Mouse (Mus musculus): Measurements from ENCODE around the gene Pagr1b. TPM values are rescaled to one million over a fixed set of nuclear protein-coding genes. Genes with fewer than 3 reads are reported as not detected.
A peak's percentile ranks its signal among the peaks of the same experiment; 100 is the strongest.

Gene Pagr1b
- total RNA-seq, 2 experiments from 2014 or later = not detected

- TF ChIP-seq CTCF (IDR thresholded peaks at IDR 0.05) = no peak
- H3K27ac ChIP-seq = peak overlapping the region; percentile 63
- no peak for DNase-seq
- no peak overlapping the region for H3K4me3 ChIP-seq
- intact Hi-C loops (cut with DNase I) = no loop called here
Observed at GRCm38 (mm10) chr7:126982054-126982453, 34.2 kb downstream of the Pagr1b start.

GRCm38 (mm10) chr7:126981601-126982000 is 34.7 kb downstream of the Pagr1b start:
- no peak for TF ChIP-seq CTCF (IDR thresholded peaks at IDR 0.05)
- DNase-seq = peak; percentile 69
- H3K4me3 ChIP-seq = no peak overlapping the region
- intact Hi-C loops (cut with DNase I) = no loop called here
- H3K27ac ChIP-seq = peak overlapping the region; percentile 63

DNA sequence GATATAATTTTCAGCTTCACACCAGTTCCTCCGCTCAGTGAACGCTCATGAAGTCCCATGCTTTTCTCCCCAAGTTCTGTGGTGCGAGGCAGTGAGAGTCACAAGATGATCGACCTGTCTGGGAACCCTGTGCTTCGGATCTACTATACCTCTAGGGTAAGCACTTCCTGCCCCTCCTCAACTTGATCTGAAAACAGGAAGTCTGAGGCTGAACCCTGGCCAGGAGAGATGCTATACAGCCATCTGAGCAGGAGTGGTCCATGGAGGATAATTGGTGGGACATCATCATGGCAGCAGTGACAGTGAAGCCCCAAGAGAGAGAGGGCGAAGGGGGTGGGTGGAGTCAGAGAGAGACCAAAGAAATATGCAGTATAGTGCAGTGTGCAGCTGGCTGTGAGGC is 37.4 kb downstream of the Pagr1b start:
- intact Hi-C loops (cut with DNase I) = no loop called here
- no peak for TF ChIP-seq CTCF (IDR thresholded peaks at IDR 0.05)
- H3K27ac ChIP-seq = no peak overlapping the region
- DNase-seq = no peak
- H3K4me3 ChIP-seq = no peak overlapping the region

DNA sequence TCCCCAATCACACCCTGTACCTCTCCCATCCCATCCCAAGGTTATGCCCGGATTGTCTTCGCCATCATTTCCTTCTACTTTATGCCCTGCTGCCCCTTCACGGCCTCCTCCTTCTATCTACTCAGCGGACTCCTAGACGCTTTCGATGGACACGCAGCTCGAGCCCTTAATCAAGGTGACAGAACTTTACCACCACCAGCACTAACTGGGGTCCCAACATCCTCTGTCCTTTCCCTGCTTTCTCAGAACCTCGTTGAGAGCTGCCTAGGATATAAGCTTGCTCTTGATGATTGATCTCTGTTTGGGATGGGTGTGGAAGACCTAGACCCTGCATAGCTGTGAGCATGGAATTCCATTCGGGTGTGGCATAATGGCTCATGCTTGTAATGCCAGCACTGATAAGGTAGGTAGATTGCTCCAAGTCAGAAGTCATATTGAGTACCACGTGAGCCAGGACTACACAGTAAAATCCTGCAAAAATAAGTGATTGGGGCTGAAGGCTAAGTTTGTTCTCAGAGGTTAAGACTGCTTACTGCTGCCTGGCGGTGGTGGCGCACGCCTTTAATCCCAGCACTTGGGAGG is 39.3 kb downstream of the Pagr1b start:
- H3K27ac ChIP-seq = peak overlapping the region; percentile 100
- peak overlapping the region; percentile 86 for H3K4me3 ChIP-seq
- peak; percentile 9 for DNase-seq
- intact Hi-C loops (cut with DNase I) = loop anchor here (2.0 kb wide), 1 partner anchor 40 kb away; the partner anchor contains the start of genes Pagr1a and Pagr1b
- no peak for TF ChIP-seq CTCF (IDR thresholded peaks at IDR 0.05)

GRCm38 (mm10) chr7:126975950-126976866 is 40.1 kb downstream of the Pagr1b start, which contains the start of gene Cdiptos:
Cdiptos (minus strand) TSS chr7:126976098.
- peak within 1 kb of the TSS; percentile 100 for H3K27ac ChIP-seq
- H3K4me3 ChIP-seq = peak within 1 kb of the TSS; percentile 86
- intact Hi-C loops (cut with DNase I) = loop anchor here (2.0 kb wide), 1 partner anchor 41 kb away; the partner anchor contains the start of genes Pagr1a and Pagr1b
- TF ChIP-seq CTCF (IDR thresholded peaks at IDR 0.05) = peak; percentile 99
- peak; percentile 97 for DNase-seq

DNA sequence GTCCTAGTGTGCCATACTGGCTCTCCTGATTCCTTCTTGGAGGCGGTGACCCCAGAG is 40.6 kb downstream of the Pagr1b start, which contains the start of gene Cdipt:
Gene Cdipt, plus strand, starts transcription at position 22 of the 57 bp plus-strand sequence.
- intact Hi-C loops (cut with DNase I) = no loop called here

GRCm38 (mm10) chr7:126975493-126975892 is 40.8 kb downstream of the Pagr1b start:
- peak; percentile 52 for DNase-seq
- no peak for TF ChIP-seq CTCF (IDR thresholded peaks at IDR 0.05)
- intact Hi-C loops (cut with DNase I) = no loop called here
- H3K4me3 ChIP-seq = peak overlapping the region; percentile 86
- peak overlapping the region; percentile 100 for H3K27ac ChIP-seq

More for the DNA sequence above, 40.6 kb downstream of the Pagr1b start, which contains the start of gene Cdipt:
- no peak for DNase-seq
- Histone ChIP-seq H3K4me3 (peak within 1 kb of the TSS; percentile 86), H3K27ac (peak within 1 kb of the TSS; percentile 100)
- no peak for TF ChIP-seq CTCF (IDR thresholded peaks at IDR 0.05)

GRCm38 (mm10) chr7:126967361-126967760 is 48.9 kb downstream of the Pagr1b start:
- Histone ChIP-seq H3K4me3 (no peak overlapping the region), H3K27ac (no peak overlapping the region)
- DNase-seq = no peak
- intact Hi-C loops (cut with DNase I) = no loop called here
- no peak for TF ChIP-seq CTCF (IDR thresholded peaks at IDR 0.05)

GRCm38 (mm10) chr7:126965568-126965967 is 50.7 kb downstream of the Pagr1b start:
- no peak for TF ChIP-seq CTCF (IDR thresholded peaks at IDR 0.05)
- intact Hi-C loops (cut with DNase I) = no loop called here
- Histone ChIP-seq H3K27ac (no peak overlapping the region), H3K4me3 (no peak overlapping the region)
- no peak for DNase-seq

- H3K4me3 ChIP-seq = no peak overlapping the region
- TF ChIP-seq CTCF (IDR thresholded peaks at IDR 0.05) = peak; percentile 65
- H3K27ac ChIP-seq = no peak overlapping the region
- intact Hi-C loops (cut with DNase I) = loop anchor here (1.0 kb wide), 1 partner anchor 142 kb away; no protein-coding TSS in a partner anchor
- DNase-seq = peak; percentile 57
Observed at GRCm38 (mm10) chr7:126963548-126964286, 52.6 kb downstream of the Pagr1b start.

GRCm38 (mm10) chr7:126961965-126962364 is 54.3 kb downstream of the Pagr1b start:
- H3K4me3 ChIP-seq = no peak overlapping the region
- intact Hi-C loops (cut with DNase I) = no loop called here
- no peak overlapping the region for H3K27ac ChIP-seq
- no peak for TF ChIP-seq CTCF (IDR thresholded peaks at IDR 0.05)
- no peak for DNase-seq

DNA sequence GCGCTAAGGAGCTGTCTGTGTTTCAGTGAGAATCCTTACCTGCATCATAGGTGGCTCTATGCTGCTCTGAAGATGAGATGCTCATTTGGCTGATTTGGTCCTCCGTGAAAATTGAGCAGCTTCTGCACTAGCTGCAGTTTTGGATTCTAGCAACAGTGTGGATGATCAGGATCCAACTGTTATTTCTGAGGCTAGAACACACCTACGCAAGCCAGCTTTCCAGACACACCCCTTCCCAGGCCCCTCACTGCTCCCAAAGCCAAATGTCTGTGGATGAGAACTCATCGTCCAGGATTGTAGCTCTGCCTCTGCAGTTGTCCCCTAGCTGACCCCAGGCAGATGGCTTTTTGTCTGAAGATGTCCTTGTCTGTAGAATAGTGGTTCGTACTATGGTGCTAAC is 55.2 kb downstream of the Pagr1b start:
- no peak for TF ChIP-seq CTCF (IDR thresholded peaks at IDR 0.05)
- intact Hi-C loops (cut with DNase I) = no loop called here
- peak; percentile 5 for DNase-seq
- H3K4me3 ChIP-seq = no peak overlapping the region
- H3K27ac ChIP-seq = no peak overlapping the region

DNA sequence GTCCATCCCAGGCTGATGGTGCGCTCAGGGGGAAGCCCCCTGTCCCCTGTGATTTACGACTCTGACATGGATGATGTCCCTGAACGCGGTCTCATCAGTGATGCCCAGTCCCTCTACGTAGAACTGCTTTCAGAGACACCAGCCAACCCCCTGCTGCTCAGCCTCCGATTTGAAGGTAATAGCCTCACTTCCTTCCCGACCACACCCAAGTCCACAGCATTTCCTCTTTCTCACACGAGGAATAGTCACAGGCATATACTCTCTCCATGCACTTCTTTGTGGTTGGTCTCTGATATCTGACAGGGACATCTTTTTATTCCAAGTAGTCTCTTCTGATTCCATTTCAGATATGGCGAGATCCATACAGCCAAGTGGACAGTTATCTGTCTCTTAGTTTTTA is 56.5 kb downstream of the Pagr1b start:
- intact Hi-C loops (cut with DNase I) = no loop called here
- no peak for TF ChIP-seq CTCF (IDR thresholded peaks at IDR 0.05)
- DNase-seq = peak; percentile 10
- Histone ChIP-seq H3K27ac (no peak overlapping the region), H3K4me3 (no peak overlapping the region)
